Mouse (Mus musculus) layer of hippocampus, postnatal 36 days (tissue): ENCODE results near the gene Atg13. TPM values are rescaled to one million over a fixed set of nuclear protein-coding genes. Genes with fewer than 3 reads are reported as not detected.
"Not testable (repeated sequence)": the region's sequence is repeated elsewhere in the genome, so short reads cannot be mapped to it uniquely, and the experiment has no call there.

Source experiments
- DNase-seq, 2 experiments: peaks; one replicate each; pipeline ENCODE4 v3.0.0; 2022
- total RNA-seq, 2 experiments: library from RNA; stranded (reverse); gene quantifications; 2 replicates each; pipeline ENCODE4 v1.2.3; 2021

The Atg13 gene
- 10 to 100 TPM; 74.0 to 74.4 TPM for total RNA-seq

DNA sequence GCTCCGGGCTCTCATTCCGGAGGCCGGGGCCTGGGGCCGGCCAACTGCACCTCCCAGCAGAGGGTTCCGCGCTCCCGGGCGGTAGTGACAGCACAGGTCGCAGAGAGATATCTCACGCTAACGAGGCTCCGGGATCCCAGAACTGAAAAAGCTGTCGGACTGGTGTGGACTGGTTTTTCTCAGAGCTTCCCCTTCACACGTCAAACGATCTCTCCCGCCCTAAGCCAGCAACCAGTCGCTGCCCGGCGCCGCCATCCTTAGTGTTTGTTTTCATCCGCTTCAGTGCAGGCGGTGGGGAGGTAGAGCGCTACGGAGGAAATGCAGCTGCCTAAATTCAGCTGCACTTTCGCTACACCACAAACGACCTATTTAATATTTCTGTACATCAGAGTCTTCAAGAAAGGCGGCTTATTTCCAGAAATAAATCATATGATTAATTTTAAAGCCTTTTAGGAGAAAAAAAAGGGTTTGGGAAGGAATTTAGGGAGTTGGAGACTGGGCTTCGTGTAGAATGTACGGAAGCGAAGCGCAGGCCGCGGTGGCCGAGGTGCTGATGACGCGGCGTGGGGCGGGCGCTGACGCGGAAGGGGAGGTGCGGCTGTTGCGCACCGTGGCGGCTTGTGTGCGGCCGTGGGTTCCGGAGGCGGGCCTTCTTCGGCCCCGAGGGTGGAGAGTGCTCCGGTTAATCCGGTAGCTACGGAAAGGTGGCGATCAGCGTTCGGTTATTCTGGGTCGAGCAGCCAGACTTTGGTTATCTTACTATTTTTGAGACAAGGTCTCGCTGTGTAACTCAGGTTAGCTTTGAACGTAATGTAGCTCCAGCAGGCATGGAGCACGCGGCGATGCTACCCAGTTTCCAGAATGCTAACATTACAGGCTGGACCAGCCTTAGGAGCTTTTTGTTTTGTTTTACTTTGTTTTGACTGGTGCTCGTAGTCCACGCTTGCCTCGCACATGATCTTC lies at the start of gene Atg13, which contains the start of gene Harbi1:
Atg13 (minus strand) TSS at position 305 of the 963 bp plus-strand sequence.
Harbi1 (plus strand) TSS at position 581 of the 963 bp plus-strand sequence.
- peak; percentile 93 to 94 for DNase-seq

DNA sequence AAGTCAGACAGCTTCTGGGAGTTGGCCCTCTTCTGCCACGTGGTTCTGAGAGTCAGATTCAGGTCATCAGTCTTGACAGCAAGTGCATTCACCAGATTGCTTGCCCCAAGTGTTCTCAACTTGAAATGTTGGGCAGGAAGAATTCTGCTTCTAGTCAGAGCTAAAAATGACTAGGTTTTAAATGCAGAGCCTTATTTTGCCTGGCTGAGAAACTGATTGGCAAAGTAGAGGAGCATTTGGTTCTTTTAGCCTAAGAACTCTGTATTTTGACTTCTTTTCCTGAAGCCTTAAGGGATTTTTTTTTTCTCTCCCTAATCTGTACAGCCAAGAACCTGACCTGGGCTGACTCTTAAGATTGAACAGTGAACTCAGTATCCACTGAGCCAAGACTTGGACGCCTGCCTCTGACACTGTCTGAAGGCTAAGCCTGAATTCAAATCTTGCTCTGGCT lies 39.5 kb upstream of the Atg13 start:
- no peak for DNase-seq

DNA sequence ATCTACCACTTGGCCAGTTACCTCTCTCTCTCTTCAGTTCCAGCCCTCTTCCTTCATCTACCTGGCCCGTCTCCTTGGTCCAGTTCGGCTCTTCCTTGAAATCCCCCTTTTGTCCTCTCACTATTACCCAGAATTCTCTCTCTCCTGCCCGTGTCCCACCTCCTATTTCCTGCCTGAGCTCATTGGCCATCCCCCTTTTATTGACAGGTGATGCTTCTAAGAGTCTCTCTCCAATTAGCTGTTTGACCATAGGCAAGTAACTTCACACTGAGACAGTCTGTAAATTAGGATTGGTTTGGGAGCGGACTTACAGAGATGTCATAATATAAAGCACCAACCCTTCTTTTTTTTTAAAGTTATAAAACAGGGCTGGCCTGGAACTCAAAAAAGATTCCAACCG lies 34.3 kb upstream of the Atg13 start:
- no peak for DNase-seq

DNA sequence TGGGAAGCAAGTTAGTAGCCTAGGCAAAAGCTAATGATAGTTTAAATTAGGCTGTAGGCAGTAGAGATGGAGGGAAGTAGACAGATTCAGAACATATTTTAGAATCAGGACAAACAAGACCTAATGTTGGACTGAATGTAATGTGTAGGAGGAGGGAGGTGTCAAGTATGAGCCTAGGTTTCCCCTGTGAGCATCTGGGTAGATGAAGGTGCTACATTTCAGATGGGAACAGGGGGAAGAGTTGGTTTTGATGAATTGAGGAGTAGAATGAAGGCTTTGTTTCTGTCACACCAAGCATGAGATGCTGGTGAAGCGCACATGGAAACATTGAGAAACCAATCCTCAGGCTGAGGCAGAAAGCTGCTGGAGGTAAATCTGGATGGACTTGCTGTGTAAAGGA lies 29.2 kb upstream of the Atg13 start:
- no peak for DNase-seq

GRCm38 (mm10) chr2:91735221-91735620 lies 24.8 kb upstream of the Atg13 start:
- no peak for DNase-seq

DNA sequence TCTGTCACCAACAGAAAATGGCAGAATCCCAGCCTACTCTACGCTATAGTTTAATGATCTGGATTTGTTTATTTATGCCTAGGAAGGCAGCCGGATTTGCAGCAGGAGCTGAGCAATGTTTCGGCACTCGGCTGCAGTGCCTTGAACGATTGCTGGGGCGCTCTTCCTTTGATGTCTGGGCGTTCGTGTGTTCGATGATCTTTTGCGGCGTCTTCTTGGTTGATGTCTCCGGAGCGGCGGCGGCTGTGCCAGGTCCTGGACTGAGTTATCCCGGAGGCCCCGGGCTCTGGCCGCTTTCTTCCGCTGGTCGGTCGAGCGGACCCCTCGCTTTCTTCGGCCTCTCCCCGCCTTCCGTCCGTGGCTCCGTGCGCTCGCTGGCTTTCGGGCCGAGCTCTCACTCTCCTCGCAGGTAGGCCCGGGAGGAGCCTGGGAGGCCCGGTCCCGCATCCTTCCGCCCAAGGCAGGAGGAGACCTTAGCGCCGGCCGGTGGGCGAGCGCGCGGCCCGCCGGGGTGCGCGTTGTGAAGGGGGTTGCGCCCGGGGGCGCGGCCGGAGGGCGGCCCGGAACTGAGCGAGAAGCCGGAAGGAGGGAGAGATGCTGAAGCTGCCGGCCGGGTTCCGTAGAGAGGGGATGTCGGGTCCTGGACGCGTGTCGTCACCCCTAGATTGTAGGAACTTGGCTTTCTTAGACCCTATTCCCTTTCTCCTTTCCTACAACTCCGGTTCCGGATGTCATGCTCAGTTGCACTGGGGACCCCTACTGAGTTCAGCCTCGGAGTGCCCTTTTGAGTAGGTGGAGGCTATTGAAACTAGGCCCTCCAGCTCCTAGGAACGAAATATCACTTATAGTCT lies 19.8 kb upstream of the Atg13 start, which contains the start of gene Ambra1:
Ambra1 (plus strand) TSS at position 164 of the 851 bp plus-strand sequence.
- peak; percentile 85 to 86 for DNase-seq

GRCm38 (mm10) chr2:91729571-91729970 lies 19.2 kb upstream of the Atg13 start:
- DNase-seq, result no peak

DNA sequence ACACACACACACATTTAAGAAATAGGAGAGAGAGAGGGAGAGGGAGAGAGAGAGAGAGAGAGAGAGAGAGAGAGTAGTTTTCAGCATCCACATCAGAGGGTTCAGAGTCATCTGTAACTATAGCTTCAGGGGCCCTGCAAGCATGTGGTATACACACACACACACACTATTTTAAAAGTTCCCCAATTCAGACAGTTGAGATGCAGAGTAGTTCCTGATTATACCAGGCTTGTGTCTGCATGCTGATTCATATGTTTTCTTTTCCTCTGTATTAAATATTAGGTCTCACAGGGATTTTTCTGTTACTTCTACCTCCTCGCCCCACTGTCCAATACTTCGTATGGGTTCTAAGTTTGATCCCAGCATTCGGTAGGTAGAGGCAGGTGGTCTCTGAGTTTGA lies 16.6 kb upstream of the Atg13 start:
- no peak for DNase-seq

- not testable (repeated sequence) for DNase-seq
Observed at GRCm38 (mm10) chr2:91725476-91725875, 15.1 kb upstream of the Atg13 start.

DNA sequence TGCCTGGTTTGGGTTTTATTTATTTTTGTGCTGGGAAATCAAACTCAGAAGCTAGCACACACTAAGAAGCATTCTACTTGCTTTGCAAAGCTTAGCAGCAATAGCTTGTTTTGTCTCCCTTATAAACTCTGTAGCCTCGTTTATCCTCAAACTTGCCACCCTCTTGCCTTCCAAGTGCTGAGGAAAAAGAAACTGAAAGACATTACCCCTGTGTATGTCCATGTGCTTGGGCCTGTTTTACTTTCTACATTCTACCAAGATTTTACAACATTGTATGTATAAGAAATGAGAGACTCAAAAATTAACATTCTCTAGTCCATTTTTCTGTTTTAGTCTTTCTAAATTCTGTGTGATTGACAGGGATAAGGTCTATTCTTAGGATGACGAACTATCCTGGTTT lies 14.3 kb upstream of the Atg13 start:
- no peak for DNase-seq

GRCm38 (mm10) chr2:91723951-91724350 lies 13.6 kb upstream of the Atg13 start:
- DNase-seq, result no peak

GRCm38 (mm10) chr2:91723382-91723781 lies 13.0 kb upstream of the Atg13 start:
- DNase-seq, result no peak

DNA sequence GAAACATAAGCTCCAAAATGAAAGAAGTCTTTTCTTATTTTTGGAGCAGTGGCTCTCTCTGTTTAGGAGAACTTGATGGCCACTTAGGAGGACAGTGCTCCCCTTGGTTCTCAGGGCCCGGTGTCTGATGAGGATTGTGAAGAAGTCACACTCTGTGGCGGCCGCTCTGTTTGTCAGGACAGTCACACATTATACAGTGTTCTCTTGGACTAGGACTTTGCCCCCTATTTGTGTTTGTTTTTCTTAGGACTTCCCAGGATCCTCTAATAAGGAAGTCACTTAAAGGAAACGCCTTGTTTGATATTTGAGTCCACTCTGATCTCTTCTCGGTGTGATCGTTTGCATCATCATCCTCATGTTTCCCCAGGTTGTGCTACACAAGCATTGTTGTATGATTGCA lies 7.9 kb upstream of the Atg13 start:
- DNase-seq, result no peak

DNA sequence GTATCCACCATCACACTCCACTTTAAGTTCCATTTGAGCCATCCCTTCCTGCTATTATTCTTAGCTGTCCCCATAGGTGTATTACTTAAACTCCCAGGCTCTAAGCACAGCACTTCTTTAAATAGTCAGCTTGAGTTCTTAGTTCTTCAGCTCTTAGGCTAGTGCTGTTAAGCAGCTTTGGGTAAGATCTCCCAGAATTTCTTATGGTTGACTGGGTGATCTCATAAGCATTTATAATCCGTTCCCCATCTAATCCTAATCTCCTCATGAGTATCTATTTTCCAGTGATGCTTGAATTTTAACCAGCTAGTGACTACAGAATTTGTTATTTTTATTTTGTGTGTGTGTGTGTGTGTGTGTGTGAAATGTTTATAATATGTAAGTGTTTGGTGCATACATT lies 4.5 kb upstream of the Atg13 start:
- no peak for DNase-seq

GRCm38 (mm10) chr2:91711256-91711925 lies 1.0 kb upstream of the Atg13 start:
- DNase-seq, result no peak

GRCm38 (mm10) chr2:91708361-91708760 lies 2.0 kb downstream of the Atg13 start:
- no peak for DNase-seq

GRCm38 (mm10) chr2:91706456-91706855 lies 3.9 kb downstream of the Atg13 start:
- DNase-seq, result no peak

- no peak for DNase-seq
Observed at GRCm38 (mm10) chr2:91705736-91706135, 4.6 kb downstream of the Atg13 start.

GRCm38 (mm10) chr2:91701366-91701765 lies 9.0 kb downstream of the Atg13 start:
- no peak for DNase-seq

- no peak for DNase-seq
Observed at GRCm38 (mm10) chr2:91699225-91699624, 11.2 kb downstream of the Atg13 start.

DNA sequence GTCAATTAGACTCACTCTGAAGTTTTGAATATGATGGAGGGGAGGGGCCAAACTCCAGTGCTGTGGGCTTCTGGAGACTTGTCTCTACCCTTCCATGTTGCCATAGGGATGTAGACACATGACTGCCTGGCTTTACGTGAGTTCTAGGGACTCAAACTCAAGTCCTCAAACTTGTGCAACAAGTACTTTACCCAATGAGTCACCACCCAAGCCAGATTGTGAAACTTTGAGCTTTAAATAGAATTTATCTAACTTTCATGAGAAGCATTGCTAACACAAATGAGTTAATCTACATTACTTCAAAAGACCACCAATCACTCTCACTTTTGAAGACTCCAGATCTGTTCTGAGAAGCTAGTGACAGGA lies 14.2 kb downstream of the Atg13 start:
- no peak for DNase-seq

GRCm38 (mm10) chr2:91695436-91696224 lies 14.7 kb downstream of the Atg13 start:
- peak; percentile 21 to 47 for DNase-seq
